Mouse (Mus musculus) liver, adult 2 months (tissue): ENCODE measurements around the gene Chrm3.

ENCODE experiments used
- CTCF ChIP-seq: fragments of 200-500 bp; IDR thresholded peaks from 2 replicates; pipeline ENCODE4 v1.5.1; 2011; ENCODE audit warnings: low read depth, low read length, control low read depth
- POLR2A ChIP-seq: fragments of 200-500 bp; IDR thresholded peaks from 2 replicates; pipeline ENCODE4 v1.6.1; 2011; ENCODE audit warnings: low read length, control low read depth; ENCODE audit not compliant: insufficient read depth; ENCODE audit errors: extremely low read depth

DNA sequence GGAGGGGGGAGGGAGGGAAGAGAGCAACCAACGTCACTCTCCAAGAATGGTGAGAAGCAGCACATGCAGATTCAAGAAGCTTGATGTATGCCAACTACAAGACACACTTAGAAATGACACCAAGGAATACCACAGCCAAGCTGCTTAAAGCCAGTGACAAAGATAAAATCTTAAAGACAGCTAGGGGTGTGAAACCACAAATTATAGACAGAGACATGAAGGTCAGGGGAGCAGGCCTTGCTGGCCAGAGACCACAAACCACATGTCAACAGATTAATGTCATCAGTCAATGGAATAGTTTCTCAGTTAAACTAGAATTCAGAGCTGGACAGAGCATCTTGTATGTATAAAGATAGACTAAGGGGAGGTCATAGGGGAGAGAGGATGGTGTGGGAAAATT is 341.4 kb downstream of the Chrm3 start:
- TF ChIP-seq CTCF (no peak), POLR2A (no peak)
